Mouse (Mus musculus) limb, embryonic 11.5 days (tissue): Measurements from ENCODE around the gene Tex10. TPM values are rescaled to one million over a fixed set of nuclear protein-coding genes. Genes with fewer than 3 reads are reported as not detected.

Experiments used
- ATAC-seq: fragments of 200-750 bp; cut with Nextera tagmentation; 2 replicates; pipeline ENCODE4 v1.8.0; 2017; ENCODE audit warnings: low read depth; ENCODE audit not compliant: insufficient number of reproducible peaks, low FRiP score, low TSS enrichment
- DNase-seq: peaks from one replicate; pipeline ENCODE4 v3.0.0-alpha.2; 2015; ENCODE audit warnings: low spot score
- H3K27ac ChIP-seq: fragments of 300-500 bp; sonication (generic); replicated peaks from 2 replicates; pipeline ENCODE4 v1.5.1; 2014; ENCODE audit warnings: low read depth, mild to moderate bottlenecking, low read length
- H3K27me3 ChIP-seq: fragments of 300-500 bp; sonication (generic); 2 replicates; pipeline ENCODE4 v1.6.1; 2014; ENCODE audit warnings: mild to moderate bottlenecking, low read length, mixed read lengths; ENCODE audit not compliant: control insufficient read depth, insufficient read depth
- H3K36me3 ChIP-seq: fragments of 300-500 bp; sonication (generic); 2 replicates; pipeline ENCODE4 v1.6.1; 2014; ENCODE audit warnings: mild to moderate bottlenecking, low read length, moderate library complexity, mixed read lengths; ENCODE audit not compliant: control insufficient read depth, insufficient read depth
- H3K4me1 ChIP-seq: fragments of 300-500 bp; sonication (generic); 2 replicates; pipeline ENCODE4 v1.6.1; 2014; ENCODE audit warnings: low read length, mixed read lengths; ENCODE audit not compliant: control insufficient read depth, insufficient read depth
- H3K4me2 ChIP-seq: fragments of 300-500 bp; sonication (generic); 2 replicates; pipeline ENCODE4 v1.6.1; 2014; ENCODE audit warnings: low read depth, mild to moderate bottlenecking, moderate library complexity; ENCODE audit not compliant: severe bottlenecking
- H3K4me3 ChIP-seq: fragments of 300-500 bp; sonication (generic); 2 replicates; pipeline ENCODE4 v1.5.1; 2014; ENCODE audit warnings: low read depth, low read length
- H3K9ac ChIP-seq: fragments of 300-500 bp; sonication (generic); 2 replicates; pipeline ENCODE4 v1.6.1; 2014; ENCODE audit warnings: mild to moderate bottlenecking, low read length
- H3K9me3 ChIP-seq: fragments of 300-500 bp; sonication (generic); 2 replicates; pipeline ENCODE4 v1.6.1; 2016; ENCODE audit warnings: low read length; ENCODE audit not compliant: control insufficient read depth
- WGBS: fragments of 180-500 bp; shearing (Covaris S2); extraction: QIAGEN DNeasy Blood & Tissue Kit; methylation state at CpG from one replicate; pipeline ENCODE4 v1.1.7; 2014; 5-methylcytosine and 5-hydroxymethylcytosine counted together
- polyA plus RNA-seq: library from polyadenylated mRNA; unstranded; fragments of >200 nt; fragmentation: Nextera tagmentation; extraction: Ambion mirVana; gene quantifications from 2 replicates; pipeline ENCODE4 v1.2.1, GENCODE M21; 2014

The Tex10 gene
- polyA plus RNA-seq, 1 experiment from 2014 or later = 91.9 TPM

DNA sequence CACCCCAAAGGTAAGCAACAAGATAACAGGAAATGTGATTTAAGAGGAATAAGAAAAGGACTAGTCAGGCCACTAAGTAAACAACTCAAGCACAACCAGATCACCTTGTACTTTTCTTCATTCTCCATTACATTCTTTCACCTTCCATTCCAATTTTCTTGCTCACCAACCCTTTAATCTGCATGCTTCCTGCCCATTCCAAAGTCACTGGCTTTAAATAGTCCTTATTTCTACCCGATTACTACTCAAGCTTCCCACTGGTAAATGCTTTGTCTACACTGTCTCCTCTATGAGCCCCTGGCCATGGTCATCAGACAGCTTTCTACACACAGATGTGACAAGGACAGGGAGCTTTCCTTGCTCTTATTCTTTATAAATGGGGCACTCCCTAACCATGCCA lies 2.3 kb downstream of the Tex10 start:
- H3K9ac ChIP-seq = no peak overlapping the region
- H3K9me3 ChIP-seq = no peaks in the 10 kb centered on the region
- H3K36me3 ChIP-seq = peaks cover 9% of the 10 kb centered on the region; the same call in 1 of the 2 replicates
- no peak overlapping the region for H3K4me2 ChIP-seq
- H3K27ac ChIP-seq = no peak overlapping the region
- peaks cover 9% of the 10 kb centered on the region; the same call in 1 of the 2 replicates for H3K4me1 ChIP-seq
- 74% methylated on average over 1 of the region's 1 CpGs for WGBS
- DNase-seq = no peak
- no peaks in the 10 kb centered on the region for H3K27me3 ChIP-seq
- no peak overlapping the region for H3K4me3 ChIP-seq
- ATAC-seq = no peak

DNA sequence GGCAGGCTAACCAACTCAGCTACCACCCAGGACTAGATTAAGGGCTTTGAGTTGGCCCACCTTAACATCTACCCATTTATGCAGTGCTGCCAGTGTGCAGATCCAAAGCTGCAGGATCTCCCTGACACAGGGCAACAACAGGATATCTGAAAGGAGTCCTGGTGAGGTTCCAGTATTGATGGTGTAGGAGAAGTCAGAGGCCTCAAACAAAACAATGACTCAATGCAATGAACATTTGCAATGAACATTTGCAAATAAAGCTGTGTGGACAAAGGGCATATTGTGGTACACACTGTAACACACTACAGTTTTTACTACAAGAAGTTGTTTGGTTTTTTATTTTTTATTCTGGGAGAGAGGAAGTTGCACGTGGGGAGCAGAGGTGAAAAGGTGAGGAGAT lies 12.2 kb downstream of the Tex10 start:
- WGBS = 86% methylated on average over 1 of the region's 1 CpGs
- Histone ChIP-seq H3K4me2 (no peak overlapping the region), H3K36me3 (peaks cover 5% of the 10 kb centered on the region; the same call in 1 of the 2 replicates), H3K9ac (no peak overlapping the region), H3K9me3 (no peaks in the 10 kb centered on the region), H3K27me3 (no peaks in the 10 kb centered on the region), H3K4me1 (no peaks in the 10 kb centered on the region), H3K27ac (no peak overlapping the region), H3K4me3 (no peak overlapping the region)
- ATAC-seq (no peak), DNase-seq (no peak)

DNA sequence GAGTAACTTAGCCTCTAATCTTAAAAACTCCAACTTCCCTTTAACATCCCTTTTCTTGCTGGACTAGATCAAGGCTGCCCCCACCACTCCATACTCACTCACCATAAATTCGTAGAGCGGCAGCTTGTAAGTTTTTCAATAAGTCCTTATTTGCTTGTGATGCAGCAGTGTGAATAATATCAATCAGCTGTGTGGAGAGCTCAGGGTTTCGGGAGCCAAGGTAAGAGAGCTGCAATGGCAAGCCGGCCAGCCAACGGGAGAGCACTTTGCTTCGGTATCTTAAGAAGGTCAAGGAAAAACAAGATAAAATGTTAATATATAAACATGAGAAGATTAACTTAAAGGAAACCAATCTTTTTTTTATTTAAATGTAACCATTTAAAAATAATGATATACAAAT lies 14.8 kb downstream of the Tex10 start:
- H3K4me1 ChIP-seq = no peaks in the 10 kb centered on the region
- DNase-seq = no peak
- no peak overlapping the region for H3K9ac ChIP-seq
- no peaks in the 10 kb centered on the region for H3K9me3 ChIP-seq
- no peak for ATAC-seq
- WGBS = 95% methylated on average over 6 of the region's 6 CpGs
- peaks cover 10% of the 10 kb centered on the region; the same call in 1 of the 2 replicates for H3K36me3 ChIP-seq
- H3K27me3 ChIP-seq = no peaks in the 10 kb centered on the region
- no peak overlapping the region for H3K4me2 ChIP-seq
- no peak overlapping the region for H3K27ac ChIP-seq
- no peak overlapping the region for H3K4me3 ChIP-seq

DNA sequence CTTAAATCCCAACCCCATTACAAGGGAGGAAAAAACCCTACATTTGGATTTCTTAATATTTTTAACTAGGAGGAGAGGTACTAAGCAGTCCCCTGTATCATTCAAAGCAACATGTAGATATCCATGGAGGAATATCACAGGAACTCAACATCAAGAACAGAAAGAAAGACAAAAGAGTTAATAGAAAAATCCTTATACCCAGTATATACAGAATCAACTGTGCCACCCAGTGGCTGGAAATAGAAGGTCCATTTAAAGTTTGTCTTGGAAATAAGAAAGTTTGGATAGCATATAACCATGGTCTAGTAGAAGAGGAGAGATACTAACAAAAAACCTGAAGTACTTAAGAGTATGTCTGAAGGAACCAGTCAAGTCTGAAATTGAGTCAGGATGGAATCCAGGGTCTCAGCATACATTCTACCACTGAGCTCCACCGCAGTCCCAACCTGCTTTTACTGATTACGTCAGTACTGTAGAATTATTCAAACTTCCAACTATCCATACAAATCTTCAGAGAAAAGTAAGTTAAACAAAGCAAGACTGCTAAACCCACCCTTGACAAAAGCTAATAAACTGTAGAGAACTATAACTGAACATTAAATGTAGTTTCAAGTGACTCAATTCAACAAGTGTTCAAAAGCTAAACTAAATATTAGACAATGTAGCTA lies 19.0 kb downstream of the Tex10 start:
- Histone ChIP-seq H3K9me3 (no peaks in the 10 kb centered on the region), H3K9ac (no peak overlapping the region), H3K4me2 (no peak overlapping the region), H3K4me1 (no peaks in the 10 kb centered on the region), H3K4me3 (no peak overlapping the region), H3K27ac (no peak overlapping the region), H3K27me3 (no peaks in the 10 kb centered on the region), H3K36me3 (peaks cover 17% of the 10 kb centered on the region)
- WGBS = 99% methylated on average over 2 of the region's 2 CpGs
- DNase-seq = no peak
- ATAC-seq = no peak

DNA sequence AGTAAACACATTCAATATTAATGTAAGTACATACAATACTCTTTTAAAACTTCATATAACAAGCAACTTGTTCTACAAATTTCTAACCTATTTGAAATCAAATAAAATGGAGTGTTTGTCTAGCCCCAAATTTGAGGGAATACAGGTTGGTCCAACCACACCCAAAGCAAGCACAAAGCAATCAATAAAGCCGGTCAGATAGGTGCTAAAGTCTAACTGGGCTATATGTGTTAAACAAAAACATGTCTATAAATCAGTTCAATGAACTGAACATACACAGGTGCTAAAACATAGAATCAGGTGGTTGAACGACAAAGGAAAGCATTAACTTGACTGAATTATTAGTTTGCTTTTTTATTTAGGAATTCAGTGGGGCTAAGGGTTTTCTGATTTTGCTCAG lies 45.2 kb downstream of the Tex10 start:
- Histone ChIP-seq H3K4me1 (no peaks in the 10 kb centered on the region; the same call in 1 of the 2 replicates), H3K27ac (no peak overlapping the region), H3K27me3 (no peaks in the 10 kb centered on the region), H3K9ac (no peak overlapping the region), H3K36me3 (peaks cover 13% of the 10 kb centered on the region), H3K9me3 (no peaks in the 10 kb centered on the region), H3K4me2 (no peak overlapping the region), H3K4me3 (no peak overlapping the region)
- no peak for ATAC-seq
- DNase-seq = no peak
- 86% methylated on average over 2 of the region's 2 CpGs for WGBS

DNA sequence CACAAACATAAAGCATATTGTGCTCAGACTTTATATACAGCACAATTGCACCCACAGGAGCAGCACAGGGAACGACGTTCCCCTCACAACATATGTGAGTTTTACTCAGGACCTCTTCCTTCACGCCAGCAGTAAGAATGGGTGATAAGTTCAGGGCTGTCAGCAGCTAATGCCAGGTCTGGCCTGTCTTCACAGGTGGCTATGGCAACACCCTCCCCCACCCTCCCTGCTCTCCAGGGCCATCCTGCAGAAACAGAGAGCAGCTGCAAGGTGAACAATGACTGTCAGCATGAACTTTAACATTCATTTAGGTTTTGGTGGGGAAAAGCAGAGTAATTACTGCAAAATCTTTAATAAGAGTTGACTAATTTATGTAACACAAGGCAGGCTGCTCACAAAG lies 45.8 kb downstream of the Tex10 start:
- H3K27ac ChIP-seq = no peak overlapping the region
- no peak overlapping the region for H3K4me2 ChIP-seq
- peak; percentile 21 for DNase-seq
- H3K9ac ChIP-seq = no peak overlapping the region
- ATAC-seq = no peak
- 74% methylated on average over 3 of the region's 3 CpGs for WGBS
- no peaks in the 10 kb centered on the region for H3K27me3 ChIP-seq
- H3K36me3 ChIP-seq = peaks cover 11% of the 10 kb centered on the region
- no peaks in the 10 kb centered on the region for H3K9me3 ChIP-seq
- H3K4me3 ChIP-seq = no peak overlapping the region
- H3K4me1 ChIP-seq = no peaks in the 10 kb centered on the region; the same call in 1 of the 2 replicates

DNA sequence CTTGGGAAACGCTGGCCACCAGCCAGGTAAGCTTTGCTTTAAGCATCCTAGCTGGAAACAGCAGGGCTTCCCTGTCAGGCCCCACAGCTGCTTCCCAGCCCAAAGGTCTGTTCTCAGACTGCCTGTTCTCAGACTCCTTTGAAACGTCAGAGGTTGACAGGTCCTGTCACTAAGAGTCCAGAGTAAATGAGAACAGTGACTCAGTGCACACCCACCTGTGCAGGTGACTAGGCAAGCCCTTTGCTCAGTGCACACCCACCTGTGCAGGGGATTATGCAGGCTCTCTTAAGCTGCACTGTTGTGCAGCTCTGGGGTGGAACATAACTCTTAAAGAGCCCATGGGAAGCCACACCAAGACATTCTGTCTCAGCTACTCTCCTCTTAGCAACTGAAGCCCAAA lies 49.5 kb downstream of the Tex10 start:
- ATAC-seq = no peak
- no peak for DNase-seq
- WGBS = 52% methylated on average over 2 of the region's 2 CpGs
- no peaks in the 10 kb centered on the region for H3K27me3 ChIP-seq
- no peaks in the 10 kb centered on the region for H3K9me3 ChIP-seq
- H3K9ac ChIP-seq = no peak overlapping the region
- H3K4me2 ChIP-seq = no peak overlapping the region
- 0 out of 2 replicates have a peak, but pooled peaks cover 2% of the 10 kb centered on the region for H3K36me3 ChIP-seq
- H3K4me3 ChIP-seq = no peak overlapping the region
- H3K27ac ChIP-seq = no peak overlapping the region
- no peaks in the 10 kb centered on the region; the same call in 1 of the 2 replicates for H3K4me1 ChIP-seq

DNA sequence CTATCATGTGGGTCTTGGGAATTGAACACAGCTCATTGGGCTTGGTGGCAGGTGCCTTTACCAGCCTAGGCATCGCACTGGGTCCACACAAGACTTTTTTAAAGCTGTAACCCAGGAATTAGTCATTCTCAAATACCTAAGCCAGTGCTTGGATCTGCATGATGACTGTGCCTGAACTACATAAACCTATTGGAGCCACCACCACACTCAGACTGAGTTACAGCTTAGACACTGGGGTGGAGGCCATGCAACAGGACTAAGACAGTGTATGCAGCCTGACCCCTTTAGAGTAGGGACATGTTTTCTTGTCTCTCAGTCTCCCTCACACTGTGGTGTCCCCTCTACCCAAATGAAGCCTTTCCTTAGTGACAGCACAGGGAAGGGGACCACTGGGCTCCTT lies 50.6 kb downstream of the Tex10 start:
- ATAC-seq = no peak
- no peak for DNase-seq
- no peaks in the 10 kb centered on the region for H3K9me3 ChIP-seq
- H3K4me2 ChIP-seq = no peak overlapping the region
- H3K27ac ChIP-seq = no peak overlapping the region
- H3K4me1 ChIP-seq = no peaks in the 10 kb centered on the region; the same call in 1 of the 2 replicates
- 100% methylated on average over 1 of the region's 1 CpGs for WGBS
- H3K4me3 ChIP-seq = no peak overlapping the region
- H3K27me3 ChIP-seq = no peaks in the 10 kb centered on the region
- H3K9ac ChIP-seq = no peak overlapping the region
- H3K36me3 ChIP-seq = 0 out of 2 replicates have a peak, but pooled peaks cover 2% of the 10 kb centered on the region
